Mouse (Mus musculus): ENCODE measurements around the gene Adi1. TPM values are rescaled to one million over a fixed set of nuclear protein-coding genes. Genes with fewer than 3 reads are reported as not detected.

The Adi1 gene
- polyA plus RNA-seq, 1 experiment = 30.6 TPM

DNA sequence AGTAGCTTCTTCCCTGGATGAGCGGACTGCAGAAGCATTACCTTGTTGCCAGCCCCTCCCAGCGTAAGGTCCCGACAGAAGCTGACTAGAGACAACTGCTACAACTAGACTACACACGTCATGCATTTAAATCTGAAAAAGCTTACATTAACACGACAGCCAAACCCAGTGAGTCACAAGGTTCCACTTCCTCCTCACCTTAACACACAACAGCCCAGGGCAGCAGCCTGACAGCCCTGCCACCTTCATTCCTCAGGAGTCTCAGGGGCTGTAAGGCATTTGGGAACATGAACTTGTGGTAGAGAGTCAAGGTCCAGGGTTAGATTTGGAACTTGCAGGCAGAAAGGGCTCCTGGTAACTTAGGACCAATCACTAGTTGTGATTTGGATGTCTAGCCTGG, 52.0 kb downstream of the Adi1 start:
- no peak for TF ChIP-seq POLR2A (IDR thresholded peaks at IDR 0.05; ENCODE audit: low read depth, low read length)
- no peak for TF ChIP-seq CTCF (IDR thresholded peaks at IDR 0.05; ENCODE audit: borderline replicate concordance, insufficient read depth, low read length)
- no peaks in the 10 kb centered on the region for H3K4me1 ChIP-seq (ENCODE audit: control insufficient read depth, insufficient read depth, low read length)
- no peak overlapping the region for H3K27ac ChIP-seq (ENCODE audit: insufficient read depth, low read length)
- no peak overlapping the region for H3K4me3 ChIP-seq (ENCODE audit: insufficient read depth, low read length)

Other genes with a start within 250 kb of the Adi1 start
- not detected in 2 replicates for gene Dcdc2c, start 122.8 kb upstream of the Adi1 start, polyA plus RNA-seq (2011; ENCODE audit: insufficient read length, low read depth, missing spikeins)
- gene Allc, start 92.7 kb upstream of the Adi1 start, polyA plus RNA-seq (2011; ENCODE audit: insufficient read length, low read depth, missing spikeins) = not detected in 2 replicates
- not detected in 2 replicates for gene Colec11, start 51.9 kb upstream of the Adi1 start, polyA plus RNA-seq (2011; ENCODE audit: insufficient read length, low read depth, missing spikeins)
- gene Rps7, start 39.3 kb upstream of the Adi1 start, polyA plus RNA-seq (2011; ENCODE audit: insufficient read length, low read depth, missing spikeins) = 1,187 and 1,359 TPM in 2 replicates
- 14.0 and 16.7 TPM in 2 replicates for gene Rnaseh1, start 25.6 kb upstream of the Adi1 start, polyA plus RNA-seq (2011; ENCODE audit: insufficient read length, low read depth, missing spikeins)
- 19.8 and 20.6 TPM in 2 replicates for gene Trappc12, start 75.2 kb downstream of the Adi1 start, polyA plus RNA-seq (2011; ENCODE audit: insufficient read length, low read depth, missing spikeins)
- gene Eipr1, start 76.6 kb downstream of the Adi1 start, polyA plus RNA-seq (2011; ENCODE audit: insufficient read length, low read depth, missing spikeins) = 10.7 and 13.7 TPM in 2 replicates

Data from embryonic fibroblast, embryonic 13.5 days (primary cell).